Mouse (Mus musculus) CH12.LX (cell line): ENCODE data around the gene Gjd3. TPM values are rescaled to one million over a fixed set of nuclear protein-coding genes. Genes with fewer than 3 reads are reported as not detected.

Experiments
- DNase-seq: peaks from one replicate; pipeline ENCODE4 v3.0.0-alpha.2; 2013; ENCODE audit errors: extremely low read depth
- H3K27ac ChIP-seq: 2 replicates; pipeline ENCODE4 v1.5.1; 2012; ENCODE audit warnings: low read depth, mild to moderate bottlenecking, control low read depth, moderate library complexity; ENCODE audit not compliant: insufficient read depth
- H3K27me3 ChIP-seq: replicated peaks from 2 replicates; pipeline ENCODE3; 2012; ENCODE audit warnings: inconsistent platforms
- H3K36me3 ChIP-seq, 2 experiments: replicated peaks in 1 of 2; 2 replicates each; pipeline versions ENCODE3 to v1.6.1; 2012; ENCODE audit warnings: inconsistent platforms in 1 of 2, low read length in 1 of 2, mild to moderate bottlenecking in 1 of 2, mixed read lengths in 1 of 2, moderate library complexity in 1 of 2; ENCODE audit not compliant: control insufficient read depth in 1 of 2, insufficient read depth in 1 of 2
- H3K4me1 ChIP-seq, 2 experiments: 2 replicates each; pipeline ENCODE4 v1.6.1; 2012; ENCODE audit warnings: inconsistent platforms in 1 of 2, moderate library complexity in 1 of 2; ENCODE audit not compliant: insufficient read depth in 2 of 2, control insufficient read depth in 1 of 2
- H3K4me2 ChIP-seq: 2 replicates; pipeline ENCODE4 v1.6.1; 2012; ENCODE audit warnings: low read depth, mild to moderate bottlenecking, control low read depth; ENCODE audit not compliant: poor library complexity, insufficient read depth, severe bottlenecking
- H3K4me3 ChIP-seq, 3 experiments: fragments of 150-350 bp in 1 of 3; sonication (generic) in 1 of 3; replicated peaks in 1 of 3; 2 replicates each; pipeline versions ENCODE3 to v1.5.1; 2011 to 2012; ENCODE audit warnings: low read depth in 2 of 3, low read length in 2 of 3, mild to moderate bottlenecking in 2 of 3, moderate library complexity in 2 of 3, control low read depth in 1 of 3, improper control_type of control experiment in 1 of 3, inconsistent platforms in 1 of 3, mixed read lengths in 1 of 3; ENCODE audit not compliant: poor library complexity in 1 of 3
- H3K79me2 ChIP-seq: replicated peaks from 2 replicates; pipeline ENCODE4 v1.6.1; 2012; ENCODE audit warnings: mild to moderate bottlenecking, moderate library complexity; ENCODE audit not compliant: control insufficient read depth, poor library complexity, insufficient read depth, severe bottlenecking; ENCODE audit errors: extremely low read depth
- H3K9ac ChIP-seq: 2 replicates; pipeline ENCODE4 v1.6.1; 2012; ENCODE audit warnings: low read depth, mild to moderate bottlenecking, control low read depth, moderate library complexity; ENCODE audit not compliant: insufficient read depth
- H3K9me3 ChIP-seq: replicated peaks from 2 replicates; pipeline ENCODE3; 2012; ENCODE audit warnings: low read length, inconsistent platforms, mixed read lengths
- CHD1 ChIP-seq: IDR thresholded peaks from 2 replicates; pipeline ENCODE4 v1.6.1; 2012; ENCODE audit warnings: low read depth, low read length, improper control_type of control experiment, inconsistent platforms
- CHD2 ChIP-seq: IDR thresholded peaks from 2 replicates; pipeline ENCODE4 v1.6.1; 2011; ENCODE audit warnings: low read length, improper control_type of control experiment
- CTCF ChIP-seq, 2 experiments: IDR thresholded peaks in 1 of 2; conservative IDR thresholded peaks in 1 of 2; 2 replicates each; pipeline ENCODE4 v1.5.1; 2011 to 2012; ENCODE audit warnings: low read depth in 2 of 2, low read length in 2 of 2, improper control_type of control experiment in 1 of 2, inconsistent platforms in 1 of 2, mild to moderate bottlenecking in 1 of 2, moderate library complexity in 1 of 2
- ELF1 ChIP-seq: IDR thresholded peaks from 2 replicates; pipeline ENCODE4 v1.6.1; 2014; ENCODE audit warnings: low read depth, mild to moderate bottlenecking, inconsistent platforms, low read length, improper control_type of control experiment
- HCFC1 ChIP-seq: IDR thresholded peaks from 2 replicates; pipeline ENCODE4 v1.6.1; 2012; ENCODE audit warnings: low read depth, mild to moderate bottlenecking, inconsistent platforms, low read length, improper control_type of control experiment
- IRF4 ChIP-seq: IDR thresholded peaks from 2 replicates; pipeline ENCODE4 v1.6.1; 2014; ENCODE audit warnings: low read depth, mild to moderate bottlenecking, inconsistent platforms, low read length, improper control_type of control experiment
- MAFK ChIP-seq: IDR thresholded peaks from 2 replicates; pipeline ENCODE4 v1.6.1; 2011; ENCODE audit warnings: low read length, improper control_type of control experiment; ENCODE audit not compliant: insufficient replicate concordance
- MAZ ChIP-seq: IDR thresholded peaks from 2 replicates; pipeline ENCODE4 v1.6.1; 2012; ENCODE audit warnings: low read depth, mild to moderate bottlenecking, inconsistent platforms, low read length, improper control_type of control experiment, moderate library complexity
- MEF2A ChIP-seq: IDR thresholded peaks from 2 replicates; pipeline ENCODE4 v1.6.1; 2014; ENCODE audit warnings: low read depth, mild to moderate bottlenecking, inconsistent platforms, low read length, improper control_type of control experiment, borderline replicate concordance
- NELFE ChIP-seq: IDR thresholded peaks from 2 replicates; pipeline ENCODE4 v1.6.1; 2011; ENCODE audit warnings: low read depth, low read length, improper control_type of control experiment
- NRF1 ChIP-seq: IDR thresholded peaks from 2 replicates; pipeline ENCODE4 v1.6.1; 2014; ENCODE audit warnings: low read depth, mild to moderate bottlenecking, inconsistent platforms, low read length, improper control_type of control experiment, moderate library complexity
- PAX5 ChIP-seq: IDR thresholded peaks from 2 replicates; pipeline ENCODE4 v1.6.1; 2012; ENCODE audit warnings: low read length, inconsistent platforms, mixed read lengths
- POLR2A ChIP-seq: IDR thresholded peaks from 2 replicates; pipeline ENCODE4 v1.6.1; 2011; ENCODE audit warnings: low read depth, mild to moderate bottlenecking, improper control_type of control experiment, low read length
- RAD21 ChIP-seq: IDR thresholded peaks from 2 replicates; pipeline ENCODE4 v1.6.1; 2011; ENCODE audit warnings: low read depth, mild to moderate bottlenecking, low read length, improper control_type of control experiment, moderate library complexity
- SIN3A ChIP-seq: IDR thresholded peaks from 2 replicates; pipeline ENCODE4 v1.6.1; 2012; ENCODE audit warnings: low read length, improper control_type of control experiment, inconsistent platforms
- SMC3 ChIP-seq: IDR thresholded peaks from 2 replicates; pipeline ENCODE4 v1.6.1; 2011; ENCODE audit warnings: low read depth, low read length, improper control_type of control experiment
- TBP ChIP-seq: conservative IDR thresholded peaks from 2 replicates; pipeline ENCODE4 v1.6.1; 2011; ENCODE audit warnings: low read depth, low read length, improper control_type of control experiment
- TCF12 ChIP-seq: IDR thresholded peaks from 2 replicates; pipeline ENCODE4 v1.6.1; 2014; ENCODE audit warnings: low read depth, mild to moderate bottlenecking, inconsistent platforms, low read length, improper control_type of control experiment
- UBTF ChIP-seq: IDR thresholded peaks from 2 replicates; pipeline ENCODE4 v1.6.1; 2012; ENCODE audit warnings: low read depth, mild to moderate bottlenecking, inconsistent platforms, low read length, improper control_type of control experiment, moderate library complexity
- ZC3H11A ChIP-seq: IDR thresholded peaks from 2 replicates; pipeline ENCODE4 v1.6.1; 2012; ENCODE audit warnings: low read depth, mild to moderate bottlenecking, inconsistent platforms, low read length, improper control_type of control experiment
- ZKSCAN1 ChIP-seq: IDR thresholded peaks from 2 replicates; pipeline ENCODE4 v1.6.1; 2012; ENCODE audit warnings: low read depth, inconsistent platforms, low read length, improper control_type of control experiment, borderline replicate concordance
- dilution Hi-C: fragments of 300-500 bp; cut with MboI; formaldehyde crosslinking; loops from 2 replicates; pipeline ENCODE4 v1.14.3; 2020; ENCODE audit warnings: low sequenced_read_pairs; ENCODE audit not compliant: extremely low pct_unique_long_range_greater_than_20kb, extremely low pct_ligation_motif_present
- in situ Hi-C: fragments of 300-500 bp; cut with MboI; formaldehyde crosslinking; loops from 3 replicates; pipeline ENCODE4 v1.14.3; 2019; ENCODE audit warnings: low sequenced_read_pairs, low pct_ligation_motif_present, low pct_unique_long_range_greater_than_20kb, mixed read lengths
- polyA plus RNA-seq: library from polyadenylated mRNA; unstranded; fragments of >175 nt; gene quantifications from 2 replicates; pipeline ENCODE4 v1.2.1, GENCODE M21; 2012; ENCODE audit warnings: low read depth; ENCODE audit not compliant: insufficient read length
- total RNA-seq, 2 experiments: library from RNA; depleted of rRNA; stranded (reverse); fragments of 300-350 nt in 1 of 2; fragments of >200 nt in 1 of 2; gene quantifications; 2 replicates each; pipeline ENCODE4 v1.2.3; 2012 to 2014

Gjd3 gene
- total and polyA plus RNA-seq, 3 experiments, result 0.47 TPM; not detected in 2

DNA sequence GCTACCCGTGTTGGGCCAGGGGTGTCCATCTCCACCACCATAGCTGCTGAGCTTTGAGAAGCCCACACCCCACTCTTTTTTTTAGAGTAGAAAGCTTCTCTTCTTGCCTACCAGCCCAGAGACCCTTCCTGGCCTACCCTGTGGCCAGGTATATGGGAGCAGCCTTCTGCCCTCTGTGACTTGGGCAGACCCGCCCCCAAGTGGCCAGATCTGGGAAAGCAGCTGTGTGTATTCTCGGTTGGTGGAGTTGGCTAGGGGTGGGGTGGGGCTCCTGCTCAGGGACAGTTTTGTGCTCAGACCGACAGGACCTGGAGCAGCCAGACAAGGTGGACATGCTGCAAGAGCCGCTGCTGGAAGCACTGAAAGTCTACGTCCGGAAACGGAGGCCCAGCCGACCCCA is 10.6 kb downstream of the Gjd3 start:
- no peak overlapping the region for H3K4me2 ChIP-seq
- no peak overlapping the region for H3K4me3 ChIP-seq
- H3K27me3 ChIP-seq, result no peaks in the 10 kb centered on the region
- in situ Hi-C loops, result loop anchor here (5.0 to 10.0 kb wide), 2 partner anchors 35 to 57 kb away; no protein-coding TSS in a partner anchor
- H3K36me3 ChIP-seq, result peaks cover 49 to 78% of the 10 kb centered on the region in 2 experiments
- no peak overlapping the region for H3K27ac ChIP-seq
- peak; percentile 80 for DNase-seq
- H3K79me2 ChIP-seq, result no peaks in the 10 kb centered on the region
- peaks cover 6 to 24% of the 10 kb centered on the region in 2 experiments; a peak in 3 of 4 replicates for H3K4me1 ChIP-seq
- dilution Hi-C loops, result no loop called here
- no peak overlapping the region for H3K9ac ChIP-seq
- TF ChIP-seq SMC3 (peak; percentile 100), PAX5 (no peak), HCFC1 (no peak), NRF1 (peak; percentile 27; the same call in 1 of the 2 replicates), CHD2 (no peak), MAZ (peak; percentile 76; the same call in 1 of the 2 replicates), CTCF (conservative IDR thresholded peaks at IDR 0.05 in 1 of 2, IDR thresholded peaks at IDR 0.05 in 1 of 2; ENCODE audit: low read depth in 2 of 2, low read length in 2 of 2) (peak; percentile 48 to 99; a peak in 3 of 4 replicates), ZKSCAN1 (no peak), POLR2A (no peak), NELFE (no peak; the same call in 1 of the 2 replicates), TBP (no peak), SIN3A (0 out of 2 replicates have a peak, but pooled peaks have one; percentile 38), IRF4 (0 out of 2 replicates have a peak, but pooled peaks have one; percentile 68), RAD21 (peak; percentile 100), ZC3H11A (peak; percentile 95)
- peaks cover 3% of the 10 kb centered on the region for H3K9me3 ChIP-seq

DNA sequence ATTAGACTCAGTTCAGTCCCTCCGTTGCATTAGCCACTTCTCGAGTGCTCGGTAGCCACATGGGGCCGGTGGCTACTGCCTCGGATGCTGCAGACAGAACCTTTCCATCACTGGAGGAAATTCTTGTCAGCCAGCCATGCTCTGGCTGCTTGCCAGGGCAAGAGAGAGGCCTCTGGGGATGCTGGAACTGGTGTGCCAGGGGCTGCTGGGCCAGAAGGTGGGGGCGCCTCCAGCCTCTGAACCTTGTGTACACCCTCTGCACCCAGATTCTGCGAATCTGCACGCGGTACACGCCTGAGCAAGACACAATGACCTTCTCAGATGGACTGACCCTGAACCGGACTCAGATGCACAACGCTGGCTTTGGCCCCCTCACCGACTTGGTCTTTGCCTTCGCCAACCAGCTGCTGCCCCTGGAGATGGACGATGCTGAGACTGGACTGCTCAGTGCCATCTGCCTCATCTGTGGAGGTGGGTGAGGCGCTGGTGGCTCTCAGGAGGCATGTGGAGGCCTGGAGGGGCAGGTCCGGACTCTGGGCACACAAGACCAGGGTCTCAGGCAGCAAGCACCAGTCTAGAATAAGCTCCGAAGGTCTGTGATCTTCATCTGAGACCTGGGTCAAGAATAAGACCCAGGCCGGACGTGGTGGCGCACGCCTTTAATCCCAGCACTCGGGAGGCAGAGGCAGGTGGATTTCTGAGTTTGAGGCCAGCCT is 11.3 kb downstream of the Gjd3 start:
- H3K9ac ChIP-seq, result no peak overlapping the region
- H3K4me1 ChIP-seq, result peaks cover 6 to 31% of the 10 kb centered on the region in 2 experiments
- H3K27ac ChIP-seq, result no peak overlapping the region
- H3K79me2 ChIP-seq, result no peaks in the 10 kb centered on the region
- no peak overlapping the region for H3K4me2 ChIP-seq
- no peaks in the 10 kb centered on the region for H3K27me3 ChIP-seq
- peaks cover 3% of the 10 kb centered on the region for H3K9me3 ChIP-seq
- H3K36me3 ChIP-seq, result peaks cover 54 to 85% of the 10 kb centered on the region in 2 experiments
- no peak for TF ChIP-seq TCF12
- TF ChIP-seq MEF2A, result no peak
- no peak for TF ChIP-seq TBP
- no peak for TF ChIP-seq SMC3
- no peak for TF ChIP-seq MAFK
- TF ChIP-seq CHD1, result no peak
- no peak for TF ChIP-seq UBTF
- no peak for TF ChIP-seq MAZ
- no peak for TF ChIP-seq ELF1
- DNase-seq, result no peak
- no peak overlapping the region for H3K4me3 ChIP-seq
- dilution Hi-C loops (no loop called here), in situ Hi-C loops (loop anchor here (5.0 to 10.0 kb wide), 2 partner anchors 34 to 57 kb away; no protein-coding TSS in a partner anchor)
